Mouse (Mus musculus): ENCODE measurements around the gene Kcna4. TPM values are rescaled to one million over a fixed set of nuclear protein-coding genes. Genes with fewer than 3 reads are reported as not detected.

The Kcna4 gene
- total and polyA plus RNA-seq, 3 experiments, result not detected

- TF ChIP-seq BHLHE40 (IDR thresholded peaks at IDR 0.05; ENCODE audit: low read depth, low read length), result no peak
- no peak for TF ChIP-seq USF2 (conservative IDR thresholded peaks at IDR 0.05; ENCODE audit: low read depth, low read length)
- TF ChIP-seq CTCF (conservative IDR thresholded peaks at IDR 0.05 in 1 of 2, IDR thresholded peaks at IDR 0.05 in 1 of 2; ENCODE audit: low read depth in 2 of 2, low read length in 2 of 2), result no peak
- TF ChIP-seq CHD2 (IDR thresholded peaks at IDR 0.05; ENCODE audit: low read length), result no peak
- TF ChIP-seq KAT2A (IDR thresholded peaks at IDR 0.05; ENCODE audit: insufficient replicate concordance, low read length), result no peak
- TF ChIP-seq NRF1 (IDR thresholded peaks at IDR 0.05; ENCODE audit: low read depth, low read length), result no peak
- no peak for TF ChIP-seq ZKSCAN1 (IDR thresholded peaks at IDR 0.05; ENCODE audit: borderline replicate concordance, low read depth, low read length)
- no peak for TF ChIP-seq SIN3A (IDR thresholded peaks at IDR 0.05; ENCODE audit: low read length)
- TF ChIP-seq TCF12 (IDR thresholded peaks at IDR 0.05; ENCODE audit: low read depth, low read length), result no peak
- TF ChIP-seq ETS1 (conservative IDR thresholded peaks at IDR 0.05; ENCODE audit: low read depth, low read length), result no peak
- TF ChIP-seq NELFE (IDR thresholded peaks at IDR 0.05; ENCODE audit: low read depth, low read length), result no peak
- no peak for TF ChIP-seq USF1 (IDR thresholded peaks at IDR 0.05; ENCODE audit: low read depth, low read length)
- no peak for TF ChIP-seq POLR2A (IDR thresholded peaks at IDR 0.05; ENCODE audit: low read depth, low read length)
- no peak for TF ChIP-seq ZNF384 (IDR thresholded peaks at IDR 0.05; ENCODE audit: low read depth, low read length)
- no peak for TF ChIP-seq E2F4 (IDR thresholded peaks at IDR 0.05; ENCODE audit: insufficient replicate concordance, low read depth, low read length)
- no peak overlapping the region for H3K9ac ChIP-seq (ENCODE audit: insufficient read depth, low read depth)
Measured at GRCm38 (mm10) chr2:107321596-107322226, 31.3 kb downstream of the Kcna4 start.

GRCm38 (mm10) chr2:107324090-107324489, 33.7 kb downstream of the Kcna4 start:
- H3K79me2 ChIP-seq (replicated peaks; ENCODE audit: control insufficient read depth, extremely low read depth, insufficient read depth, poor library complexity, severe bottlenecking), result no peaks in the 10 kb centered on the region
- H3K4me2 ChIP-seq (ENCODE audit: insufficient read depth, low read depth, poor library complexity, severe bottlenecking), result no peak overlapping the region
- no peak for DNase-seq (ENCODE audit: extremely low read depth)
- no peak overlapping the region for H3K9ac ChIP-seq (ENCODE audit: insufficient read depth, low read depth)
- peaks cover 30% of the 10 kb centered on the region for H3K9me3 ChIP-seq (replicated peaks; ENCODE audit: low read length)
- dilution Hi-C loops (cut with MboI; ENCODE audit: extremely low pct_ligation_motif_present, extremely low pct_unique_long_range_greater_than_20kb, low sequenced_read_pairs) (no loop called here), in situ Hi-C loops (cut with MboI; ENCODE audit: low pct_ligation_motif_present, low pct_unique_long_range_greater_than_20kb, low sequenced_read_pairs) (no loop called here)
- no peaks in the 10 kb centered on the region for H3K4me1 ChIP-seq (ENCODE audit: control insufficient read depth in 1 of 2, insufficient read depth in 2 of 2)
- H3K27ac ChIP-seq (ENCODE audit: insufficient read depth, low read depth), result no peak overlapping the region
- H3K36me3 ChIP-seq (replicated peaks in 1 of 2; ENCODE audit: control insufficient read depth in 1 of 2, insufficient read depth in 1 of 2, low read length in 1 of 2), result no peaks in the 10 kb centered on the region
- no peaks in the 10 kb centered on the region for H3K27me3 ChIP-seq (replicated peaks)
- no peak for TF ChIP-seq SIN3A (IDR thresholded peaks at IDR 0.05; ENCODE audit: low read length)
- TF ChIP-seq GABPA (IDR thresholded peaks at IDR 0.05; ENCODE audit: insufficient replicate concordance, low read depth, low read length), result no peak
- TF ChIP-seq POLR2A (IDR thresholded peaks at IDR 0.05; ENCODE audit: low read depth, low read length), result no peak
- no peak for TF ChIP-seq HCFC1 (IDR thresholded peaks at IDR 0.05; ENCODE audit: low read depth, low read length)
- TF ChIP-seq ZNF384 (IDR thresholded peaks at IDR 0.05; ENCODE audit: low read depth, low read length), result no peak
- TF ChIP-seq BHLHE40 (IDR thresholded peaks at IDR 0.05; ENCODE audit: low read depth, low read length), result no peak
- H3K4me3 ChIP-seq (replicated peaks in 1 of 3; ENCODE audit: low read depth in 2 of 3, low read length in 2 of 3, poor library complexity in 1 of 3), result no peak overlapping the region

More at GRCm38 (mm10) chr2:107321596-107322226, 31.3 kb downstream of the Kcna4 start:
- Histone ChIP-seq H3K4me1 (ENCODE audit: control insufficient read depth in 1 of 2, insufficient read depth in 2 of 2) (no peaks in the 10 kb centered on the region), H3K9me3 (replicated peaks; ENCODE audit: low read length) (peaks cover 25% of the 10 kb centered on the region), H3K27ac (ENCODE audit: insufficient read depth, low read depth) (no peak overlapping the region), H3K4me3 (replicated peaks in 1 of 3; ENCODE audit: low read depth in 2 of 3, low read length in 2 of 3, poor library complexity in 1 of 3) (no peak overlapping the region), H3K36me3 (replicated peaks in 1 of 2; ENCODE audit: control insufficient read depth in 1 of 2, insufficient read depth in 1 of 2, low read length in 1 of 2) (no peaks in the 10 kb centered on the region), H3K79me2 (replicated peaks; ENCODE audit: control insufficient read depth, extremely low read depth, insufficient read depth, poor library complexity, severe bottlenecking) (no peaks in the 10 kb centered on the region), H3K4me2 (ENCODE audit: insufficient read depth, low read depth, poor library complexity, severe bottlenecking) (no peak overlapping the region), H3K27me3 (replicated peaks) (no peaks in the 10 kb centered on the region)
- in situ Hi-C loops (cut with MboI; ENCODE audit: low pct_ligation_motif_present, low pct_unique_long_range_greater_than_20kb, low sequenced_read_pairs) (no loop called here), dilution Hi-C loops (cut with MboI; ENCODE audit: extremely low pct_ligation_motif_present, extremely low pct_unique_long_range_greater_than_20kb, low sequenced_read_pairs) (no loop called here)
- no peak for DNase-seq (ENCODE audit: extremely low read depth)
